Mouse (Mus musculus) limb, embryonic 12.5 days (tissue): ENCODE measurements around the gene Taar6. TPM values are rescaled to one million over a fixed set of nuclear protein-coding genes. Genes with fewer than 3 reads are reported as not detected.

Experiments
- ATAC-seq: fragments of 200-750 bp; cut with Nextera tagmentation; 2 replicates; pipeline ENCODE4 v1.8.0; 2017; ENCODE audit warnings: low read depth, moderate TSS enrichment; ENCODE audit not compliant: insufficient number of reproducible peaks, insufficient read depth, low FRiP score, low TSS enrichment
- H3K27ac ChIP-seq: fragments of 300-500 bp; sonication (generic); 2 replicates; pipeline ENCODE4 v1.5.1; 2016; ENCODE audit warnings: mild to moderate bottlenecking, moderate library complexity
- H3K27me3 ChIP-seq: fragments of 300-500 bp; sonication (generic); 2 replicates; pipeline ENCODE4 v1.6.1; 2016; ENCODE audit warnings: mild to moderate bottlenecking, moderate library complexity
- H3K36me3 ChIP-seq: fragments of 300-500 bp; sonication (generic); 2 replicates; pipeline ENCODE4 v1.6.1; 2016; ENCODE audit warnings: mild to moderate bottlenecking, moderate library complexity
- H3K4me1 ChIP-seq: fragments of 300-500 bp; sonication (generic); replicated peaks from 2 replicates; pipeline ENCODE4 v1.6.1; 2016
- H3K4me2 ChIP-seq: fragments of 300-500 bp; sonication (generic); 2 replicates; pipeline ENCODE4 v1.6.1; 2016; ENCODE audit warnings: mild to moderate bottlenecking, moderate library complexity
- H3K4me3 ChIP-seq: fragments of 300-500 bp; sonication (generic); replicated peaks from 2 replicates; pipeline ENCODE4 v1.5.1; 2016; ENCODE audit warnings: mild to moderate bottlenecking
- H3K9ac ChIP-seq: fragments of 300-500 bp; sonication (generic); replicated peaks from 2 replicates; pipeline ENCODE4 v1.6.1; 2016; ENCODE audit warnings: mild to moderate bottlenecking, moderate library complexity
- H3K9me3 ChIP-seq: fragments of 300-500 bp; sonication (generic); 2 replicates; pipeline ENCODE4 v1.6.1; 2016; ENCODE audit warnings: mild to moderate bottlenecking, moderate library complexity
- WGBS: fragments of 180-500 bp; shearing (Covaris S2); methylation state at CpG from one replicate; pipeline ENCODE4 v1.1.7; 2016; 5-methylcytosine and 5-hydroxymethylcytosine counted together
- polyA plus RNA-seq: library from polyadenylated mRNA; unstranded; fragments of >200 nt; fragmentation: Nextera tagmentation; extraction: Ambion mirVana; gene quantifications from 2 replicates; pipeline ENCODE4 v1.2.1, GENCODE M21; 2016

Taar6 gene
- polyA plus RNA-seq, 1 experiment from 2014 or later = not detected

GRCm38 (mm10) chr10:23970656-23971165 lies 14.7 kb downstream of the Taar6 start, which contains the start of gene Taar5:
TSS of gene Taar5 (plus strand) at chr10:23970706.
- Histone ChIP-seq H3K4me1 (no peaks in the 10 kb centered on the region), H3K9ac (no peak within 1 kb of the TSS), H3K27me3 (no peaks in the 10 kb centered on the region), H3K4me3 (no peak within 1 kb of the TSS), H3K4me2 (no peak within 1 kb of the TSS), H3K36me3 (no peaks in the 10 kb centered on the region), H3K27ac (no peak within 1 kb of the TSS), H3K9me3 (no peaks in the 10 kb centered on the region)
- 90% methylated on average over 11 of the region's 11 CpGs for WGBS
- ATAC-seq = no peak

- ATAC-seq = no peak
- no peaks in the 10 kb centered on the region for H3K27me3 ChIP-seq
- 84% methylated on average over 6 of the region's 6 CpGs for WGBS
- no peaks in the 10 kb centered on the region for H3K4me1 ChIP-seq
- no peak overlapping the region for H3K4me3 ChIP-seq
- H3K36me3 ChIP-seq = no peaks in the 10 kb centered on the region
- no peak overlapping the region for H3K27ac ChIP-seq
- H3K9ac ChIP-seq = no peak overlapping the region
- no peak overlapping the region for H3K4me2 ChIP-seq
- no peaks in the 10 kb centered on the region for H3K9me3 ChIP-seq
Measured at GRCm38 (mm10) chr10:23964921-23965610, 20.4 kb downstream of the Taar6 start.

GRCm38 (mm10) chr10:23963444-23963843 lies 22.0 kb downstream of the Taar6 start:
- WGBS = 49% methylated on average over 3 of the region's 3 CpGs
- no peak overlapping the region for H3K4me2 ChIP-seq
- no peak overlapping the region for H3K9ac ChIP-seq
- H3K36me3 ChIP-seq = no peaks in the 10 kb centered on the region
- ATAC-seq = no peak
- no peaks in the 10 kb centered on the region for H3K4me1 ChIP-seq
- no peak overlapping the region for H3K4me3 ChIP-seq
- H3K9me3 ChIP-seq = no peaks in the 10 kb centered on the region
- no peaks in the 10 kb centered on the region for H3K27me3 ChIP-seq
- no peak overlapping the region for H3K27ac ChIP-seq

DNA sequence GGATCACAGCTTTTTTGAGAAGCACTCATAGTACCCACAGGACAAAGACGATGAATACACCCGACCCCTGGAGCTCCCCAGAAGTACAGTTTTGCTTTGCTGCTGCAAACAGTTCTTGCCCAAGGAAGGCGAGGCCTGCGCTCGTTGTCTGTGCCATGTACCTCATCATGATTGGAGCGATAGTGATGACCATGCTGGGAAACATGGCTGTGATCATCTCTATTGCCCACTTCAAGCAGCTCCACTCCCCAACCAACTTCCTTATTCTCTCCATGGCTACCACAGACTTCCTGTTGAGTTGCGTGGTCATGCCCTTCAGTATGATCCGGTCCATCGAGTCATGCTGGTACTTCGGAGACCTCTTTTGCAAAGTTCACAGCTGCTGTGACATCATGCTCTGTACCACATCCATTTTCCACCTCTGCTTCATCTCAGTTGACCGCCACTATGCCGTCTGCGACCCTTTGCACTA lies 25.0 kb downstream of the Taar6 start, which contains the start of gene Taar4:
TSS of gene Taar4 (plus strand) at position 51 of the 472 bp plus-strand sequence.
- WGBS = 89% methylated on average over 13 of the region's 13 CpGs
- no peaks in the 10 kb centered on the region for H3K4me1 ChIP-seq
- no peak within 1 kb of the TSS for H3K4me2 ChIP-seq
- no peak within 1 kb of the TSS for H3K9ac ChIP-seq
- no peaks in the 10 kb centered on the region for H3K36me3 ChIP-seq
- no peak for ATAC-seq
- no peaks in the 10 kb centered on the region for H3K9me3 ChIP-seq
- H3K27me3 ChIP-seq = no peaks in the 10 kb centered on the region
- no peak within 1 kb of the TSS for H3K4me3 ChIP-seq
- H3K27ac ChIP-seq = no peak within 1 kb of the TSS

- H3K4me1 ChIP-seq = no peaks in the 10 kb centered on the region
- H3K27me3 ChIP-seq = no peaks in the 10 kb centered on the region
- H3K9ac ChIP-seq = no peak overlapping the region
- no peak overlapping the region for H3K4me3 ChIP-seq
- no peaks in the 10 kb centered on the region for H3K9me3 ChIP-seq
- no peak for ATAC-seq
- H3K4me2 ChIP-seq = no peak overlapping the region
- no peak overlapping the region for H3K27ac ChIP-seq
- H3K36me3 ChIP-seq = no peaks in the 10 kb centered on the region
- 57% methylated on average over 3 of the region's 3 CpGs for WGBS
Measured at GRCm38 (mm10) chr10:23959071-23959470, 26.4 kb downstream of the Taar6 start.

- Histone ChIP-seq H3K4me3 (no peak overlapping the region), H3K9me3 (no peaks in the 10 kb centered on the region), H3K27me3 (no peaks in the 10 kb centered on the region), H3K36me3 (no peaks in the 10 kb centered on the region), H3K4me2 (no peak overlapping the region), H3K4me1 (0 out of 2 replicates have a peak, but pooled peaks cover 4% of the 10 kb centered on the region), H3K27ac (no peak overlapping the region), H3K9ac (no peak overlapping the region)
- no peak for ATAC-seq
- WGBS = 85% methylated on average over 6 of the region's 6 CpGs
Measured at GRCm38 (mm10) chr10:23951714-23952113, 33.7 kb downstream of the Taar6 start.

DNA sequence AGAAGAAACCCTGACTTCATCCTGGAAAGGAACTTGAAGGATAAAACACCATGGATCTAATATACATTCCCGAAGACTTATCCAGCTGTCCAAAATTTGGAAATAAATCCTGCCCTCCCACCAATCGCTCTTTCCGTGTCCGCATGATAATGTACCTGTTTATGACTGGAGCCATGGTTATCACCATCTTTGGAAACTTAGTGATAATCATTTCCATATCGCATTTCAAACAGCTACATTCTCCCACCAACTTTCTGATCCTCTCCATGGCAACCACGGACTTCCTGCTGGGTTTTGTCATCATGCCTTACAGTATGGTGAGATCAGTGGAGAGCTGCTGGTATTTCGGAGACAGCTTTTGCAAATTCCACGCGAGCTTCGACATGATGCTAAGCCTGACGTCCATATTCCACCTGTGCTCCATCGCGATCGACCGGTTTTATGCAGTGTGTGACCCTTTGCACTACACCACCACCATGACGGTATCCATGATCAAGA lies 35.9 kb downstream of the Taar6 start, which contains the start of gene Taar3:
TSS of gene Taar3 (plus strand) at position 51 of the 498 bp plus-strand sequence.
- no peaks in the 10 kb centered on the region for H3K9me3 ChIP-seq
- H3K27me3 ChIP-seq = no peaks in the 10 kb centered on the region
- no peak for ATAC-seq
- H3K27ac ChIP-seq = no peak within 1 kb of the TSS
- no peaks in the 10 kb centered on the region for H3K36me3 ChIP-seq
- 87% methylated on average over 16 of the region's 16 CpGs for WGBS
- no peak within 1 kb of the TSS for H3K9ac ChIP-seq
- no peak within 1 kb of the TSS for H3K4me3 ChIP-seq
- 0 out of 2 replicates have a peak, but pooled peaks cover 4% of the 10 kb centered on the region for H3K4me1 ChIP-seq
- no peak within 1 kb of the TSS for H3K4me2 ChIP-seq

DNA sequence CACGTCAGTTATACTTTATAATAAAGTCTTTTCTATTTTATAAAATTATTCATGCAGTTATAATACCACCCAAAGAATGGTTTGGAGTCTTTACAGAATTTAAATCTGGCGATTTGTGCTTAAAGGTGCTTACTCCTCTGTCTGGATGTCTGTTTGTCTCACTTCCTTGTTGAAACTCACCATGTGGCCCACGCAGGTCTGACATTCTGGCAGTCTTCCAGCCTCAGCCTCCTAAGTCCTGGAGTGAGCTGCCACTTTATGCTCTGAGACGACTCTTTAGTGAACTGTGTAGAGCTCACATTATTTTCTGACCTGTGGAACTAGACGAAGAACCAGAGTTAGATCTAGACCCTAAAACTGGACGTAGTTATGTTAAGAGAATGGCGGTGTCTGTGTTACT lies 37.4 kb downstream of the Taar6 start:
- 65% methylated on average over 7 of the region's 7 CpGs for WGBS
- Histone ChIP-seq H3K27me3 (no peaks in the 10 kb centered on the region), H3K9me3 (no peaks in the 10 kb centered on the region), H3K27ac (no peak overlapping the region), H3K9ac (no peak overlapping the region), H3K4me3 (no peak overlapping the region), H3K4me1 (0 out of 2 replicates have a peak, but pooled peaks cover 4% of the 10 kb centered on the region), H3K36me3 (no peaks in the 10 kb centered on the region), H3K4me2 (no peak overlapping the region)
- ATAC-seq = no peak

- Histone ChIP-seq H3K4me2 (no peak overlapping the region), H3K4me3 (no peak overlapping the region), H3K36me3 (no peaks in the 10 kb centered on the region), H3K9me3 (no peaks in the 10 kb centered on the region), H3K9ac (no peak overlapping the region), H3K4me1 (no peaks in the 10 kb centered on the region), H3K27ac (no peak overlapping the region), H3K27me3 (no peaks in the 10 kb centered on the region)
- 80% methylated on average over 5 of the region's 5 CpGs for WGBS
- ATAC-seq = no peak
Measured at GRCm38 (mm10) chr10:23942465-23942864, 43.0 kb downstream of the Taar6 start.

DNA sequence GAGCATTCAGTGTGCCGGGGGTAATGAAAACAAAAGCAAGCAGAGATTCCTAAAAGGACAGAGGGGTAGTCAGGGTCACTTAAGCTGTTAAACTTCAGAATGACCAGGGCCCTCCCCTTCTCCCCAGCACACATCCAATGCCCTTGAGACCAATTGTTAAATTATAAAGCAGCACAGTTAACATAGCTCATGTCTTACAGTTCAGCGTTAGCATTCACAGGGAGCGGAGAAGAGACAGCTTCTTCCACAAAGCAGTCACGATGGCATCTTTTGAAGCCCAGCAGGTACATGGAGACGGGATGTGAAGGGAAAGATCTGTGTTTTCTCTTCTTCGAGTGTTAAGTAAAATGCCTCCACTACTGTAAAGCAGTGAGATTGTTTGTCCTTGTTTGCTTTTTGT lies 47.1 kb downstream of the Taar6 start, which contains the start of gene Taar2:
TSS of gene Taar2 (plus strand) at position 261 of the 400 bp plus-strand sequence.
- Histone ChIP-seq H3K4me2 (no peak within 1 kb of the TSS), H3K27me3 (no peaks in the 10 kb centered on the region), H3K27ac (no peak within 1 kb of the TSS), H3K9ac (no peak within 1 kb of the TSS), H3K36me3 (no peaks in the 10 kb centered on the region), H3K9me3 (no peaks in the 10 kb centered on the region), H3K4me3 (no peak within 1 kb of the TSS), H3K4me1 (no peaks in the 10 kb centered on the region)
- no peak for ATAC-seq
- WGBS = 59% methylated on average over 6 of the region's 6 CpGs

DNA sequence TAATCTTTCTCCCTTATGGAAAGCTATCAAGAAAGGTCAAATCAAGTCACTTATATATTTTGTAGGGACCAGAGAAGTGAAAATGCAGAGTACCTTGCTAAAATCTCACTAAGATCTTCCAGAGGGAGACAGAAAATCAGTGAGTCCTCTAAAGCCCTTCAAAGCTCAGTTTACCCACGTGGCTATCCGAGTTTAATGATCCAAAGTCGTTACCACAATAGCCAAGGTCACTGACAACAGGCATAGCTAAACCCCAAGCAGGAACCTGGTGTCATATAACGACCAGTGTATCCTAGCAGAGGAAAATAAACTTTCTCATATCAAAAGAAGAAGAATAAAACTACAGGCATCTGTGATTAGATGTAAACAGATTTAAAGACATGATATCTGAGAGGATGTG lies 47.8 kb downstream of the Taar6 start:
- WGBS = 23% methylated on average over 4 of the region's 4 CpGs
- no peak overlapping the region for H3K9ac ChIP-seq

More for the DNA sequence above, 47.8 kb downstream of the Taar6 start:
- ATAC-seq = no peak
- H3K4me3 ChIP-seq = no peak overlapping the region
- no peaks in the 10 kb centered on the region for H3K27me3 ChIP-seq
- no peak overlapping the region for H3K4me2 ChIP-seq
- H3K9me3 ChIP-seq = no peaks in the 10 kb centered on the region
- H3K36me3 ChIP-seq = no peaks in the 10 kb centered on the region
- no peak overlapping the region for H3K27ac ChIP-seq
- H3K4me1 ChIP-seq = no peaks in the 10 kb centered on the region
